Mouse (Mus musculus): ENCODE results near the gene Rassf5. TPM values are rescaled to one million over a fixed set of nuclear protein-coding genes. Genes with fewer than 3 reads are reported as not detected.
"Not testable (repeated sequence)": the region's sequence is repeated elsewhere in the genome, so short reads cannot be mapped to it uniquely, and the experiment has no call there.

Rassf5 gene
- total RNA-seq, 1 experiment from 2014 or later, result 13.1 TPM

DNA sequence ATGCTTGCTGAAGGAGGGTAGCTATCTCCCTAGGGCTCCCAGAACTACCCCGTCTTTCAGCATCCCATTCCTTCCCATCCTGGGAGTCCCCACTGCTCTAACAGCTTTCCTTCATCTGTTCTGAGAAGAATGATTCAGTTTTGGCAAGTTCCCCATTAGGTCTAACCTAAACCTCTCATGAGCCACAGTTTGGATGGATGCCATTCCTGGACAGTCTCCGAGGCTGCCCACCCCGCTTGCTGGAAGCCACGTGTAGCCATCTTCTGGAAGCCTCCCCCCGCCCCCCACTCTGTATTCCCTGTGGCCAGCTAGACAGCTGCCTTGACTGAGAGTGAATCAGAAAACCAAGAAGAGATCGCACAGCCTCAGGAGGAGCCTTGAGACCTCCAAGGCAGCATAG lies 12.2 kb upstream of the Rassf5 start:
- DNase-seq, result no peak

DNA sequence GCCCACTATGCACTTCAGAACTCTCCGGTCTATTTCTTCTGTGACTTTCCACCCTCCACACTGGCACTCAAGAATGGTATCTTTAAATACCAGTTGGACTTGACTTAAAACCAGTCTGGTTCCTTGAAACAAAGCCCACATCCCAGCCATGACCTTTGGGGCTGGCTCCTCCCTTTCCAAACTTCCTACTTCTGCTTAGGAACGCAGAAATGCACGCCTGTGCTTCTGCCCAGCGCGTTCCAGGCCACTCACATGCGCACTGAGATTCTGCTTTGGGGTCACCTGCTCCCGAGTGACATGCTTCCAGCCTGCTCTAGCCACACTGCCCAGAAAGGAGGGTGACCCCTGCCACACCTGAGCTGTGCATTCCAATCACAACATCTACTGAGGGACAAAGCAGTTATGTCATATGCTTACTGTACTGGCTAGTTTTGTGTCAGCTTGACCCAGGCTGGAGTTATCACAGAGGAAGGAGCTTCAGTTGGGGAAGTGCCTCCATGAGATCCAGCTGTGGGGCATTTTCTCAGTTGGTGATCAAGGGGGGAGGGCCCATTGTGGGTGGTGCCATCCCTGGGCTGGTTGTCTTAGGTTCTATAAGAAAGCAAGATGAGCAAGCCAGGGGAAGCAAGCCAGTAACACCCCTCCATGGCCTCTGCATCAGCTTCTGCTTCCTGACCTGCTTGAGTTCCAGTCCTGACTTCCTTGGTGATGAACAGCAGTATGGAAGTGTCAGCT lies 7.6 kb upstream of the Rassf5 start:
- DNase-seq, result not testable (repeated sequence)

GRCm38 (mm10) chr1:131246433-131247395 lies 1.7 kb upstream of the Rassf5 start:
- DNase-seq, result no peak

DNA sequence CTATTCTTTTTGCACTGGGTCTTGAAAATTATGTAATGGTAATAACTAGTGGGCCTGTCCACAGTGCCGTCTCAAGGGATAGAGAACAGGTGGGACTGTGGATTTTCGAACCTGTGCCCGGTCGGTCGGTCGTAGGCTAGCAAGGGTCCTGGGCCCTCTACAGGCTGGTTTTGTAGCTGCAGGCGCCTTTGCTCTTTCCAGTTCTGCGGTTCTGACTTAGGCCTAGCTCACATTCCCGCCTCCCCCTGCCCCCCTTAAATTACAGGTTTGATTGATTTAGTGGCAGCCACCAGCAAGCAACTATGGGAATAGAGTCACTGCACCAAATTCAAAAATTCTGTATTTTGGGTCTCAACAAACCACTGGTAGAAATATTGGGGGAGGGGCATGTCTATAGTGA lies 868 bp upstream of the Rassf5 start:
- DNase-seq, result peak; percentile 56

- peak; percentile 40 for DNase-seq
Measured at GRCm38 (mm10) chr1:131244536-131245088, 446 bp downstream of the Rassf5 start.

GRCm38 (mm10) chr1:131242956-131243355 lies 2.1 kb downstream of the Rassf5 start:
- no peak for DNase-seq

- no peak for DNase-seq
Measured at GRCm38 (mm10) chr1:131239576-131240193, 5.4 kb downstream of the Rassf5 start.

DNA sequence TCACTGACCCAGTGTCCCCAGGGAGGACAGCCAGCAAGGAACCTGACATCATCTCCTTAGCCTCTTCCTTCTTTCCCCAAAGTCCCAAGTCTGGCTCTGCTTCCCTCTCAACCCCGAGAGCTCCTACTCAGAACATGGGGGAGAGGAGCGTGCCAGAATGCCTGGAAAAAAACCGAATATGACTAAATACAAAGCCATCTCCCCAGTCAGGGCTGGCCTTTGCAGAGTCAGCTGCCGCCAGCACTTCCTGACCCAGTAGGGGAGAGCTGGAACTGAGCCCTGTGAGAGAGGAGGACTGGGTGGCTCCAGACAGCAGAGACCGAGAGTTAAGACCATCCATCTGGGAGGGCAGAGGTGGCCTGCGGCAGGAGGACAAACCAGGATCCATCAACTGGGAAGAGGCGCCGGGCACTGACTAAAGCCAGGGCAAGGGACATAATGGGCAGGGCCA lies 6.1 kb downstream of the Rassf5 start:
- DNase-seq, result peak; percentile 71

DNA sequence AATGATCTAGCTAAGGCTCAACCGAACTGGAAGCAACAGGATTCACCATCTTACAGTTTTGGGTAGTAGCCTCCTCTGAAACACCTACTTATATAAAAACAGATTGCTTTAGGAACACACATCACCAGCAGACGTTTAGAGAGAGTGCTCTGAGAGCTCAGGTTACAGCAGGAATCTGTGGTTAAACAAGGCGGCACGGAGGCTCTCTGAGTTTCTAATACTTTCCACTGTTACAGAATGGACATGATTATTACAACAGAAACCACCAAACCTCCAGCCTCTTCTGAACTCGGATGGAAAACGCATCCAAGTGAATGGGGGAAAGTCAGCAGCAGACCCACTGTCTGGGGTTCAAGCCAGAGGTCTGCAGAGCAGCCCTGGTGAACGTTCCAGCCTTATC lies 9.0 kb downstream of the Rassf5 start:
- DNase-seq, result no peak

DNA sequence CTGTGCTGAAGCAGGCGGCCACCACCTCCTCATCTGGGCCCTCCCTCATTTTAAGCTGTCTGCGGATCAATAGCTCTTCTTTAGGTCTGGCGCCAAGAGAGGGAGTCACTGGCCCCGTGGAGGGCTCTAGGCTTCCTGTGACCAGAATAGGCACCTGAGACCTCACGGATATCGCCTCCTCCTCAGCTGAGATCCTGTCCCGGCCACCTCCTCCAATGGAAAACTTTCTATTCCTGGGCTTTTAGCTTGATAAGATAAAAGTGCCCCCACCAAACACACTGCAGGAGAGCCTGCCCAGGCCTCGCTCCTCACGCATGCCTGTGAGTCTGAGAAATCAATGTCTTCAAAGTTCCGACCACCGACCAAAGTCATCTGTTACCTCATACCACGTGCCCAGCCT lies 11.5 kb downstream of the Rassf5 start:
- no peak for DNase-seq

- no peak for DNase-seq
Measured at GRCm38 (mm10) chr1:131228659-131229058, 16.4 kb downstream of the Rassf5 start.

DNA sequence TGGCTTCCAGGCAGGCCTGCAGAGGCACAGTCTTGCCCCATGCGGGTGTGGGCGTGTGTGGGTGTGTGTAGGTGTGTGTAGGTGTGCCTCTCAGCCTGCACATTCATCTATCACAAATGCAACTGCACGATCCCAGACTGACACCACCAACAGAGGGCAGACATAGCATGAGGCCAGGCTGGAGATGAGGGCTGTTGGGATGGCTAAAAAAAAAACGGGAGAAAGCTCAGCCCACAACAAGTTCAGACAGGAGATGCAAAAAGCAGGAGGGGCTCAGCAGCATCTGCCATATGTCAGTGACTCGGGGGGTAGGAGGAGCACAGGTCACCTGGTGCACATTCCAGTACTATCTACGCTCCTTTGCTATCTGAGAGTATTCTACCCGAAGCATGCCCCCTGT lies 16.8 kb downstream of the Rassf5 start:
- DNase-seq, result no peak

GRCm38 (mm10) chr1:131224848-131225471 lies 20.1 kb downstream of the Rassf5 start:
- DNase-seq, result no peak

- DNase-seq, result no peak
Measured at GRCm38 (mm10) chr1:131223345-131223744, 21.7 kb downstream of the Rassf5 start.

DNA sequence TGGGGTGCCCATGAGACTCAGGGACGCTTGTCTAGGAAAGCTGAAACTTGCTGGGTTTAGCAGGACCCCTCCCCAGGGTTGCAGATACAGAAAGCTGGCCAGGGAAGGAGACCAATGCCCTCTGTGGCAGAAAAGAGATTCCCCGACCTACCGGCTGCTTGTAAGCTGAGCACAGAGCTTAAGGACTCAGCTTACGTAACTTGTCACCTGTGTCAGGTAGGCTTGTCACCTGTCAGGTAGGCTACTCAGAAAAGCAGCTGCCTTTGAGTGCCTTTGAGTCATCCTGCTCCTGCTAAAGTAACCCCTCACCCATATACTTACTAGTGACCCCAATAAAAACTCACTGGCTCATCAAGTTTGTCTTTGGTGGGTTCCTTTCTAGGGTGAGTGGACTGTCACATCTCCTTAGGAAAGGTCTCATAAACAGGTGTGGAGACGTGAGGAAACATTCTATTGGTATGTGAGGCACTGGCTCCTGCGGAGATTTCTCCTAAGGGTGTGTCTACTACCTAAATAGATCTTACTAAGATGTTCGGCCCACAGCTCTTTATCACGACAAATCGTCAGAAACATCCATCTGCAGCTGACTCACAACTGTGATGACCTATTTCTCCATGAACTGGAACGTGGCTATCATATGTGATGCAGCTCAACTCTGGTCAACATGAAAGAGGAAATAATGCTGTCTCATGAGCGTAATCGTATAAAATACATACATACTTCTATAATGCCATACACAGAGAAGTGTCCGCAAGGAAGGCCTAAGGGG lies 23.1 kb downstream of the Rassf5 start:
- DNase-seq, result no peak

DNA sequence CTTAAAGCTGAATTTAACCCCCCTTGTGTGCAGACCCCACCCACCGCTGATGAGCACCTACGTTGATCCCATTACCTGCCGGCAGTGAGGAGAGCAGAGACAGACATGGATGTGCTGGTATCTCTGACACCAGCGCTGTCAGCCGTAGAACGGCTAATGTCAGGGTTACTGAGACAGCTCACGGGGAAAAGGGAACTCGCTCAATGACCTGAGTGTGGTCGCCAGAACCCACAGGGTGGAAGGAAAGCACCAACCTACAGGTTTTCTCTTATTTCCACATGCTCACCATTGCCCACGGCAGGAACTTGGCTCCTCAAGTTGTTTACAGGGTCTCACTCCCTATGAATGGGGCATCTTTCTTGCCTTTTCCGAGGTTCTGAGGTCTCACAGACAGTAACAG lies 26.1 kb downstream of the Rassf5 start:
- DNase-seq, result no peak

- no peak for DNase-seq
Measured at GRCm38 (mm10) chr1:131213361-131213760, 31.7 kb downstream of the Rassf5 start.

GRCm38 (mm10) chr1:131212956-131213355 lies 32.1 kb downstream of the Rassf5 start:
- no peak for DNase-seq

- no peak for DNase-seq
Measured at GRCm38 (mm10) chr1:131211655-131212054, 33.4 kb downstream of the Rassf5 start.

- peak; percentile 57 for DNase-seq
Measured at GRCm38 (mm10) chr1:131209971-131210426, 35.1 kb downstream of the Rassf5 start.

DNA sequence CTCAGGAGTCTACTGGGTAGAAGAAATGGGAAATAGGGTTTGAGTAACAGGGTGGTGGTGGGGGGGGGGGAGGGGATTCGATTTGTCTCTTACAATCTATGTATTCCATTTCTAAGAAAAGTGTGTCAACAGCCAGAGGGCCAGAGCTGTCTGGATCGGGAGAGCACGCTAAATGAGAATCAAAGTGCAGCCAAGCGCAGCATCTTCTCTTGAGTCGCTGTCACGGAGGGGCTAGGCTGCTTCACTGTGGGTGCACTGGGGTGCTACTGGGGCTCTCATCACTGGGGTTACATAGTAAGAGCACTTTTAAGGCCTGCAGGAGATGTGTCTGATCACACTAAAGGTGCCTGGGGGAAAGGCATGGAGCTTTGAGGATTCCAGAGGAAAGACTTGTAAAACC lies 36.3 kb downstream of the Rassf5 start:
- DNase-seq, result no peak
